Mouse (Mus musculus) lung, postnatal 0 days (tissue): Measurements from ENCODE around the gene Prdm5.

Source experiments
- CTCF ChIP-seq: IDR thresholded peaks from 2 replicates; pipeline ENCODE4 v1.5.1; 2016; ENCODE audit warnings: antibody characterized with exemption, mild to moderate bottlenecking
- EP300 ChIP-seq: IDR thresholded peaks from 2 replicates; pipeline ENCODE4 v1.6.1; 2016; ENCODE audit warnings: antibody characterized with exemption, mild to moderate bottlenecking, control low read depth

- TF ChIP-seq CTCF, result no peak
- no peak for TF ChIP-seq EP300
Observed at GRCm38 (mm10) chr6:65796552-65796951, 17.8 kb downstream of the Prdm5 start.
